Mouse (Mus musculus) frontal cortex, adult (tissue): ENCODE measurements around the gene Lipa.

Experiments used
- ATAC-seq: cut with Nextera tagmentation; 2 replicates; pipeline ENCODE4 v1.9.2; 2017; ENCODE audit warnings: mild to moderate bottlenecking, moderate library complexity, mixed read lengths; ENCODE audit not compliant: low TSS enrichment

The Lipa gene

DNA sequence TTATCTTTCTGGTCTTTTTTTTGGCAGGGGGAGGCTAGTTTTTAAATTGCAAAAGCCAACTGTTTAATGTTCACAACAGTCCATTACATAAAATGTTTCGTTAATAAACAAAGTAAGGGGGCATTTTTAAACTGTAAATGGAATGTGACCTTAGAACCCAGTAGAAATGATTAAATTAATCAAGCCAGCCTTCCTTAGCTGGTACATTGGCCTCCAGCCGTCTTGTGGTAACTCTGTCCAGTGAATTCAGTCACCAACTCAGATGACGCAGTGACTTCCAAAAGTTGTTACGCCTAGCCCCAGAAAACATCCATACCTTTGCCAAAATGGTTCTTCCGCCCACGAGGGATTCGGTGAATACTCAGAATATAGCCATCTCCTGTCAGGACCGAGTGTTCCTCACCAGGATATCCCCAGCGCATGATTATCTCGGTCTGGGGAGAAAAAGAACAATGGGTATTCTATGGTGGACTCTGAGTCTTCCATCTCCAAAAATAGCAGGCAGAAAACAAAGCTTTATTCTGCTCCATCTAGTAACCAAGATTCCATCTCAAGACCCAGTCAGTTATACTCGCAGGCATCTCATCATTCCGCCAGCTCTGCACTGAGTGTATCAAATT is 4.1 kb downstream of the Lipa start:
- no peak for ATAC-seq

DNA sequence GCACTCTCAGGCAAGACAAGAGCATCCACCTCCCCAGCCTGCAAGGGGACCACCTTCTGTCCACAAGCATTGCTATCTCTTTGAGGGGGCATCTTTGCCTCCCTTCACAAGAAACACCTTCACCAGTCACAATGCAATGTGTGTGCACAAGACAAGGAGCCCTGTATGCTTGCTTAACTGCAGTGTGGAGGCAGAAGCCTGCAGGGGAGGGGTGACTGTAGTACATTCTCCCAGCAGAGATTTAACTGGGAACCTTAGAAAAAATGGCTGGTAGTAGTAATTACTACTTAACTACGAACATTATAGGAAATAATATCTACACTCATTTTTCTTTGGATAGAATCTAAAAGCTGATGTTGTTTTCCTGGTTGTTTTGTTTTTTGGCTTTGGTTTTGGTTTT is 5.3 kb downstream of the Lipa start:
- no peak for ATAC-seq

DNA sequence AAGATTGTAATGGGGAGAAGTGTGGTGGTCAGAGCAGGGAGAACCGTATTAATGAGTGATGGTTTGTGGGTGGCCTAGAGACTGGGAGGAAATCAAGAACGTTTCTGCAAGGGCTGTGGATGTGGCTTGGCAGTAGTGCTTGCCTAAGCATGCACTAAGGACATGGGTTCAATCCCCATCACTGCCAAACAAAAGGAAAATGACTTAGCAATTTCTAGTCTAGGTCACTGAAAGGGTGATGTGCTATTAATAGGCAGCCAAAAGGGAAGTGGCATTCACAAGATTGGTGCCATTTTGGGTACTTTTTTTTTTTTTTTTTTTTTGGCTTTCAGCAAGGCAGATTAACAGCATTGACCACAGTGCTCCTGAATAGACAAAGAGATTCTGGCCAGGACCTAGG is 5.9 kb downstream of the Lipa start:
- no peak for ATAC-seq

DNA sequence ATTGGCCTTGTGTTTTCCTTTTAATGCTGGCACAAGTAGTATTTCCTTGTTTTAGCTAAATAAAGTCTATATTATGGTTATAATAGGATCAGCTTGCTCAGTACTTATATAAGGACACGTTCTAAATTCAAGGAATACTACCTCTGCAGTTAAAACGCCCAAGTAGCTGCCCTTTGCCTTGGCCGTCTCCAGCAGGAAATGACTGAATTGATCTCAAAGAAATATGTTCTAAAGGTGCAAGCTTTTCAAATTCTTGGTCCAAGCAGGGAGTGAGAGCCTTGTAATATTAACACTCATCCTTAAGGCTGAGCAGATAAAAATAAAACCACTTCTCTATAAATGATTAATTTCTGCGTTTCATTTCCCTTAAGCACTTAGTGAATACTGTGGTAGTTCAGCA is 7.2 kb downstream of the Lipa start:
- no peak for ATAC-seq

DNA sequence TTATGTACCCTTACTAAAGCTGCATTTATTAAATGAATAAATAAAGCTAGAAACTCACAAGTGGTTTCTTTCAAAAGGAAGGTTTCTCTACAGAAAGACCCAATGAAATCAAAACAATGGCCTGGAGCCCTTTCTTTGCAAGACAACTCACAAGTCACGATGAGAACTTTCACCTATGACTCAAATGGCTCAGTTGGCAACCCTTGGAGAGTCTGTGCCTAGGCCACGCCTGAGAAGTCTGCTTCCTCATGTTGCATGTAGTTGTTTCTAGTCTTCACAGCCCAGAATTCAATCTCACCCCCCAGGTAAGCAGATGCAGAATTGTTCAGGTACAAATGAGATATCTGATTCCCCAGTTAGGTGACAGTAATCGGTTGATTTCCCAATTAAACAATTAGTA is 7.6 kb downstream of the Lipa start:
- no peak for ATAC-seq

DNA sequence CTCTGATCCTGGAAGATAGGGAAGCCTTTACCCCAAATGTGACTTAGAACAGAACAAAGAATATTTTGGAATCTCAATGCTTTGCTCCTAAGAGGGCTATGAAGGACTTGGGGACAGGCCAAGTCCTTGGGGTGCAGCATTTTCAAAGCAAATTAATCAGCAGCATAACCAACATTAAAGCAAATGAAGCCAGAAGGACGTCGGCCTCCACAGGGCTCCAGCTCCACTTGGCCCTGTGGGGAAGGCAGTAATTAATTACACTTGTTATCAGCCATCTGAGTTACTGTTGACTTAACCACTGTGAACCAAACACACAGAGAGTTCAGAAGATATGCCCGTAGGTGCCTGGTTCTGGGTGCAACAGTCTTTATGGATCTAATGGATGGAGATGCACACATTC is 8.5 kb downstream of the Lipa start:
- no peak for ATAC-seq

DNA sequence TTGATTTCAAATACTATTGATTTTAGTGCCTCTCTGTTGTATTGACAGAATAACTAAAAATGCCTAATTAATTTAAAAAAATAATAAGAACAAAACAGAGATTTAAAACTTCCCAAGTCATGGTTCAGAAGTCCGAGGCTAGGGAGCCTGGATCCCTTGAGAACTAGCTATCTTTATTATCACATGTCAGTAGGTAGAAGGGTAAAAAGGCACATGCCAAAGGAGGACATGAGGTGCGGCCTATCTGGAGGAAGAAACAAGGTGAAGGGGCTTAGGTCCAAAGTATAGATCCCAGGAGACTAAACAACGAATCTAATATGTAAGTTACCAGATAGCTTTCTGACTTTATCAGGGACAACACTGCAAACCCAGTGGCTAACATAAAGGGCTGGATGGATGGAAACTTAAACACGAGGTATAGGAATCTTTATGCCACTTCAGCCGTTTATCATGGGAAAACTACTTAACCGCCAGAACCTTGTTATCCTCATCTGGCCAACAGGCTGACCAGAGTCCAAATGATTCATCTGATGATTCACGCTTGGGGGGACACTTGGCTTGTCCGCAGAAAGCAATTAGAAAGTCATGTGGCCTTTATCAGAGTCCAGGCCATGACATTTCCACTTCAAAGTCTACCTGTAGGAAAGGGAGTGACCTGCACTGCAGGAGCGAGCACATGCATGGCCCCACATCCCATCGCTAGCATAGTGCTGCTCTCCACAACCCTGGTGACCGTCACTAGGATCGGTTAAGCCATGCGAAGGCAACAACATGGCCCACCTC is 9.3 kb downstream of the Lipa start:
- no peak for ATAC-seq

DNA sequence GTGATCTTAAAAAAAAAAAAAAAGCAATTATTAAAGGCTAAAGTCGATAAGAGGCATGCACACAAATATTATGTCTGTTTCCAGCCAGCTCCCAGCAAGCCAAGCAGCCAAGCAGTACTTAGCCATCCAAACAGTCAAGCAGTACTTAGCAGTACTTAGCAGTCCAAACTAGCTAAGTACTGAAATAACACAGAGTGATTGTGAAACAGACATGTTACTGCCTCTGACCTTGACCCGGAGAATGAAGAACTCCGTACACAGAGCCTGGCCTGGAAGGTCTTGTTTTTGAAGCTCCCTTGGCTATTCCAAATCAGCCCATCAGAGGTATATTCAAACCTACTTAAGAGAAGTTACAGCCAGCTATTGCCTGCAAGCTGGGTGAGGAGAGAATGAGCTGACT is 10.1 kb downstream of the Lipa start:
- ATAC-seq, result no peak

DNA sequence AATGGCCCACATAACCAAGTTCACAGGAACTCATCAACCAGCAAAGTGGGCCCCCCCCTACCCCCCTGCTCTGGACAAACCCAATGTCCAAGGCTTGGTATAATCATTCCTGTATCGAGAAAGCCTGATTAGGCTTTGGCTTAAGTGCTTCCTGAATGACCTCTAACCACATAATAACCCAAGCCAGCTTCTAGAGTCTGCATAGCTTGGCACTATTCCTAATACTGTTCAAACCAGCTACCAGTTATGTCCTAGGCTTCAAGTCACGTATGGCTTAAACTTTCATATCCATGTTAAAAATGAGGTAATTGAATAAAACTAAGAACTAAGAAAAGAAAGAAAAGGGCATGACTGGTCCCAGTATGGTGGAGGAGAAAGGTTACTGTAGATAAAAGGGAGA is 10.9 kb downstream of the Lipa start:
- ATAC-seq, result no peak

DNA sequence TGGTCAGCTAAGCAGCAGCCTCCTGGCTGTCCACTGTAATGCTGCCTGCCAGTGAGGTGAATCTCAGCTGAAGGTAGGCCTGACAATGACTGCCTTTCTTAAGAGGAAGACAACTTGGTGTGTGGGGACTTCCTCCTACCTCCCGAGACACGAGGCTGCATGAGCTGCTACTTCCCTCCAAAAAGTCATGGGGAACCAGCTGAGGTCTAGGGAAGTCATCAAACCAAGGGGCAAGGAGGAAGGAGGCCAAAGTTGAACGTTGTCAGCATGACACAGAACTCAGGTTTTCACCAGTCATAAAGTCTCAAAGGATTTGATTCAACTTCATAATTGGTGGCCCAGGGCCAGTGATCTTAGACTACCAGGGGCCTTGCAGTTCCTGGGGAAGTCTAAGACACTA is 11.6 kb downstream of the Lipa start:
- peak; percentile 23; the same call in 1 of the 2 replicates for ATAC-seq

DNA sequence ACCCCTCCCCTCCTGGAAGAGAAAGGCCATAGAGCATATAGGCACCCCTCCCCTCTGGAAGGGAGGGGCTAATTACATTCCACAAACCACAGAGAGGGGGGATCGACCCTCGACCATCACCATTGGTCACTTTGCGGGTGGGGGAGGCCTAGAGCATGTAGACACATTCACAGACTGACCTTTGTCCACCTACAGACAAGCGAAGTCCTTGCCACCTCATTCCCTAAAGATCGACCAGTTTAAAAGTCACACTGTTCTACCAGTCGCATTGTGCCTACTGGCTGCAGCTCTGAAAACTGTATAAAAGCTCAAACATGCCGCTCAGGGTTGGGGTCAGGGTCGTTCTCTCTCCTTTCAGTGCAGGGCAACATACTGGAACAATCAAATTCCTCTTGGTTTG is 15.7 kb downstream of the Lipa start:
- ATAC-seq, result no peak

DNA sequence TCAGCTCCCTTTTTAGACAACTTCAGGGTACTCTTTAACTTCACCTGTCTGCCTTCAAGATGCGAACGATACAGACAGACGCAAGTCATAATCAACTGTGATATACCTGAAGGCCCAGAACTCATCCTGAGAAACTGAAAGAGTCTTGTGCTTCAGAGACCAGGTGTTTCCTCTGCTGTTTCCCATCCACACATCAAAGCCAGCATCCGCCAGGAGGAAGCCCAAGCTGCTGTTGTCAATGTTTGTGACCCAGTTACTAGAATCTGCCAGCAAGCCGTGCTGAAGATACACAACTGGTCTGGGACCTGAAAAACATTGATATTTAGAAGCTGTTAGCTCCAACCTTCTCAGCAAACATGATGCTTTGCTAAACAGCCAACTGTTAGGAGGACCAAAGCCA is 16.6 kb downstream of the Lipa start:
- ATAC-seq, result no peak

DNA sequence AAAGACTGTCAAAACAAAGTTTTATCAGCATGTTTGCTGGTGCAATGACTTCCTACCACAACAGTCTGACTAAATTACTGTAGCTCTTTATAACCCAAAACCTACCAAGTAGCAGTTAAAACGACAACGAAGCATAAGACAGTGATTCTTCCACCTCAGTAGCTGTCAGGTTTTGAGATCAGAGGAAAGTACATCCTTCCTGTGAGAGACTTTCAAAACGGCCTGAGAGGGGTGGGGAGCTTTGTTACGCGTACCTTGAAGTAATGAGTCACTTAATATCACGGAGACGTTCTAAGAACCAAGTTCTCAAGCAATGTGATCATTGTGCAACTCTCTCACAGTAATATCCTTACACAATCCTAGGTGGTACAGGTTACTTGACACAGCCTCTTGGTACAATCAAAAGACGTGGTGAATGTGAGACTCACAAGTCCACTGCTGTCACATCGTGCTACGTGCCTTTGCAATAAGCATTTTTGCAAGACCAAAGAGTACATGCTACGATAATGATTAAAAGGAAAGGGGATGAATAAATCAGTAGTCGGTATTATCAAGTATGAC is 22.0 kb downstream of the Lipa start:
- ATAC-seq, result no peak

DNA sequence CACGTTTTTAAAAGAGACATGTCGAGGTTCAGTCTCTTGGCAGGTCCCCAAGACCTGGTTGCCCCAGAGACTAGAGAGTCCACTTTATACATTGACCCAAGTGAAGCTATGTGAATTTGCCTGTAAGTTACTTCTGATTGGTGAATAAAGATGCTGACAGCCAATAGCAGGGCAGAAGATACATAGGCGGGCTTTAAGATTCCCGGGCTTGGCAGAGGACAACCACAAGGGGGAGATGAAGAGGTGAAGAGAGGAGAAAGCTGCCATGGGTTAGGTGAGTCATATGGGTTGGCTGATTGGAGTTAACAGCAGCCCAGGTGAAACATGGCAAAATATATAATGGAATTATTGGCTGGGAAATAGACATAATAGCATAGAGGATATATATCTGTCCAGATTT is 26.5 kb downstream of the Lipa start:
- ATAC-seq, result peak; percentile 91

DNA sequence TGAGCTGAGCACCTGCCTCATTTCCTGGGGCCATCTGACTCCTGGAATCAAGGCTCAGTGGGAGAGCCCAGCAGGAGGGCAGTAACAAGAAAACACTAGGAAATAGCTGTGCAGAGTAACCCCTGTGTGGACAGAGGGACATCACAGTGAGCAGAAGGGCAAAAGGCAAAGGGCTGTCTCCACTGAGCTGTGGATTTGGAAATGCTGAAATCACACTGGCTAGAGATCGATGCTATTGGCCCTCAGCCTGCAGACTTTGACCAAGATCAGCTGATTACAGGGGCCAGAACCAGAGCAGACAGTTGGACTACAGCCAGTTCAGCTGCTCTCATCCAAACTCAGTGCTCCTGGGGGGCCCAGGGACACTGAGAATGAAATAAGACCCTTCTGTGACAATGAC is 30.9 kb downstream of the Lipa start:
- ATAC-seq, result no peak

DNA sequence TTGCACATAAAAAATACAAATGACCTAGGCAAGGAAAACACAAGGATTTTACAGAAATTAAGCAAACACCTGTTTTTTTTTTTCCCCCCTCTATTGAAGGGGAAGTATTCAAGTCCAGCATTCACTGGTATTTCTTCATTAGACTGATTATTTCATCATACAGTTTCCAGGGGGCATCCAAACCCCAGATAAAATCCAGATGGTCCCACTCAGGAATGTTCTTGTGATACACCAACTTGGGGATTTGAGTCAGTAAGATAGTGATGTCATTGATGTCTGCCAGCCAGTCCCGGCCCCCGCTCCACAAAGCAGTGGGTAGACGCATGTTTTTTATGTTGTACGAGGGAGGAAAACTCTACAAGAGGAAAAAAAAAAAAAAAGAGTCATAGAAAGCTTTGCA is 33.4 kb downstream of the Lipa start:
- ATAC-seq, result no peak

DNA sequence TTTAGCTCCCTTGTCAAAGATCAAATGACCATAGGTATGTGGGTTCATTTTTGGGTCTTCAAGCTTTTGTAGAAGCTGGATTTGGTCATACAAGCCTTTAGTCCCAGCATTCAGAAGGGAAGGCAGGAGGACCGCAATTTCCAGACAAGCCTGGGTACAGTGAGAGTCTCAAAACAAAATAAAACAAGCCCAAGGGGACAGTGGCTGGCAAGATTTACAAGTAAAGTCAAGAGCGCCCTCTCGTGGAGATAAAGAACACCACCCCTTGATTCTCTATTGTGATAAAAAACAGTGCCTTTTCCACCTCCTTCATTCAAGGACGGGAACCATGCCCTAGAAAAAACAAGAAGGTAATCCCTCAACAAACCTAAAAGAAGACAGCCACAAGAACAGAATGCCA is 43.7 kb downstream of the Lipa start:
- peak; percentile 80 for ATAC-seq

DNA sequence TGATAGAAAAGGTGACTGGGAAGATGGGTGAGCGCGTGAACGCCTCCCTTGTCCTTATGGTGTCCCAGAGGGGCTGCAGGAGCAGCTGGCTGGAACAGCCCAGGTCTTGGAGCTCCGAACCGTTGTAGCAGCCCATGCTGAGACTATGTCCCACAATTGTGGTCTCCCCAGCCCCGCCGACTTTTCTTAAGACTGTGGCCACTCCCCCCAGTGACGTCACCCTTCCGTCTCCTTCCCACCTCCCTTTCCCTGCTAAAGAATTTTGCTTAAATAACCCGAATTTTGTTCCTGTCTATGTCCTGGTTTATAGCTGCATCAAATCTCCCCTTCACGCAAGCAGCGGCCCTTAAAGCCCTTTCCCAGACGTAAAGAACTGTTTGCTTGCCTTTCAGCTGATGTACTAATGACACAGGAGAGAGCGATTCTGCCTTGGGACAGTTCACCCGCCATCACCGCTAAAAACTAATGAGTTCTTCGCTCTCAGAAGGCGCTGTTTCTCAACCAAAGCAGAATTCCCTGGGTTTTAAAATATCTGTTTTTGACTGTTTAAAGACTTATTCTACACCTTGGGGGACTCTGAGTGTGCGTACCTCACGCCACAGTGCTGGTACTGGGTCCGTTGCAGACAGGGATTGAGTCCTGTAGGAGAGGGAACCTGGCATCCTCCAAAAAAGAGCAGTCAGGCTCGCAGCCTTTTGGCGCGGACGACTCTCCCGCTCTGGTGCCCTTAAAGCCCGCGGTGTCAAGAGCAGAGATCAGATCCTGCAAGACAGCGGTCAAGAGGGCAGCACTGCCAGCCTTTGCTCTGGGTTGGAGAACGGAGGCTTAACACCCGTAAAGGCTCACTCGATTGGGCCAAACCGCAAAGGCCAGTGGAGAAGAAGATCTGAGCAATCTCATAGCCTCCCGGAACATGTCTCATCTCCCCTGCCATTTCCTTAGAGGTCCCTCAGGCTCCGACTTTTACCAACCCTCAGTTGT is 52.0 kb downstream of the Lipa start, which contains the start of gene Ch25h:
Gene Ch25h, minus strand, starts transcription at position 174 of the 981 bp plus-strand sequence.
- ATAC-seq, result peak; percentile 77

DNA sequence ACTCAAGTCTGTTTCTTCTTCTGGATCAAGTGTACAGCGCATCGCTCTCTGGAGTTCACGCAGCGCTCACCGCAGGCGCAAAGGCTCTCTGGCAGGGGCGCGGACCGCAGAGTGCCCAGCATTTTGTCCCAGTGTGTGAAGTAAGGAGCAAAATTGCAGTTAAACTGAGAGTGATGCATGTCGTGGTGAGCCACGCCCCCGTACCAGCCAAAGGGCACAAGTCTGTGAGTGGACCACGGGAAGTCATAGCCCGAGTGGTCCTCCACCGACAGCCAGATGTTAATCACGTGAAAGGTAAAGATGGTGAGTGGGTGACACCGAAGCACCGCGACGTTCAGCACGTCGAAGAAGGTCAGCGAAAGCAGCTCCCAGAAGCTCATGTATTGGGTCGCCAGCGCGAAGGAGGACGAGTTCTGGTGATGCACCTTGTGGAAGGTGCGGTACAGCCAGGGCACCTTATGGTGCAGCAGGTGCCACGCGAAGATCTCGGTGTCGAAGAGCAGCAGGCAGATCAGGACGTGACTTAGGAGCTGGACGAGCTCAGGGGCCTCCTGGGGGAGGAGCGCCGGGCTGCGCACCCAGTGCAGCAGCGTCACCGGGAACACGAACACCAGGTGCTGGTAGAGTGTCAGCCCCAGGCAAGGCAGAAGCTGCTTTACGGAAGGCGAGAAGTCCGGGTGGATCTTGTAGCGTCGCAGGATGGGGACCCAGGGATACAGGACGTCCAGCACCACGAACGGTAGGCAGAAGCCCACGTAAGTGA is 52.9 kb downstream of the Lipa start:
- ATAC-seq, result peak; percentile 84

DNA sequence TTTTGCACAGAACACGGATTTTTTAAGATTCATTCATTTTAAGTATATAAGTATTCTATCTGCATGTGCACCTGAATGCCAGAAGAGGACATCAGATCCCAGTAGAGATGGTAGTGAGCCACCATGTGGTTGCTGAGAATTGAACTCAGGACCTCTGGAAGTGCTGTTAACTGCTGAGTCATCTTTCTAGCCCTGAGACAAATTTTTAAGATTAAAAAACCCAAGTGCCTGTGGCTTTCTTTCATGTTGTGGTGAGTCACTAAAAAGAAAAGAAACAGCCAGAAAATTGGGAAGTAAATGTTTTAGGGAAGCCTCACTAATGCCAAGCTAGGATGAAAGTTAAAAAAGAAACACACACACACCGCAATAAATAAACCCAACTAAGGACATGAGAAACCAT is 55.6 kb downstream of the Lipa start:
- ATAC-seq, result no peak

DNA sequence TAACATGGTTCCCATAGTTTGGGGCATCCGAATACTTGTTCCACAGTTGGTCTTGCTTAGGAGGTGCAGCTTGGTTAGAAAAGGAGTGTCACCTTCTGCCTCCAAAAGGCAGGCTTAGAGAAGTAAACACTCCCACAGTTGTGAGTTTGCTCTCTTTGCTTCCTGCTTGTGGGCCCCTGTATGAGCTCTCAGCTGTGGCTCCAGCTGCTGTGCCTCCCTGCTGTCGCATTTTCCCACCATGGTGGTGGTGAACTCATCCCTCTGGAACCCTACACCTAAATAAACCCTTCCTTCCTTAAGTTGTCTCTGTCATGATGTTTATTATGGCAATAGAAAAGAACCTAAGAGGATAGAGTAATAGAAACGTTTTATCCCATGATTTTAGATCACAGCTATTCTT is 58.5 kb downstream of the Lipa start:
- ATAC-seq, result no peak
